Mouse (Mus musculus): ENCODE data around the gene Plekhf1.

Plekhf1 gene

DNA sequence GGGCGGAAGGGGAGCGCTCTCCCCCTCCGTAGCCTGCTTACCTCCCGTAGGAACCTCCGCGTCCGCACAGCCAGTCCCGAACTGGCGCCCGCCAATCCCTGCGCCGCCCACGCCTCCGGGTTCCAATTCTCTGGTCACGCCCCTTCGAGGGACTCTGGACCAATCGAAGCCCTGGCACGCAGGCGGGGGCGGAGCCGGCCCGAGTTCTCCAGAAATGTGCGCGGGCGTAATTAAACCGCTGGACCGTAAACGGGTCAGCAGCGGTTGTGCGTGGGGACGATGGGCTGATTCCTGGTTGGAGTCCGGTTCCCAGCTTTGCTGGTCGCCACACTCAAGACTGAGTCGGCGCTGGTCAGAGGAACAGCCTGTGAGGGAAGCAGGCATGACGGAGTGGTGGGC is at the start of gene Plekhf1:
TSS of gene Plekhf1 (minus strand) at position 117 of the 399 bp plus-strand sequence.
- DNase-seq, result peak; percentile 93 to 94

DNA sequence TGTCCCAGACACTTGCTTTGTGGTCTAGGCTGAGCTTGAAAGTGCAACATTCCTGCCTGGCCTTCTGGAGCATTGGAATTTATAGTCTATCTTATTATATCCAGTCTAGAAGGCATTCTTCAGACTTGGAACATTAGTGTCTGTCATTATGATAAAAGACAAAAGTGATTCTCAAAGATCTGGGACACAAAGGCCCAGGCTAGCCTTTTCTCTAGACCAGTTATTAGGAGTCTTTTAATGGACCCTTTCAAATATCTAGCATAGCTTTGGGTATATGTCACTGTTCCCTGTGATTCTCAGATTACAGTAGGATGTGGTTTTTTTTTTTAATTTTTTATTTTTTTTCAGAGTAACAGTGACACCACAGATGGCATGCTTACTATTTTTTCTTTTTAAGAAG is 44.7 kb upstream of the Plekhf1 start:
- no peak for DNase-seq

DNA sequence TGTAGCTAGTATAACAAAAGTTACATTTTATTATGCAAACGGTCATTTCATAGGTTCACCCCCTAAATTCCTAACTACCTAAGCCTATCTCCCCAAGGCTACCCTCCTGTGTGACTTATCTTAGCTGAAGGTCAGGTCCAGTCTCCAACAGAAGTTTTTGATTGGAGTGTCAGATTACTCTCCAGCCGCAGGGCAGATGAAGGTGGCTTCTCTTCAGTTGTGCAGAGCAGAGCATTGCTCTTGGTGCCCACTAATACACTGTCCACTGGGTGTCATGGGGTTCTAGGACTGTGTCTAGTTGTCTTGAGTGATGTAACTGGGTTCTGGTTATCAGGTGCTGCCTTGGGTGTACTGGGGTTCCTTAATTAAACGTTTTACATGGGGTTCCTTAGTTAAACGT is 44.0 kb upstream of the Plekhf1 start:
- no peak for DNase-seq

DNA sequence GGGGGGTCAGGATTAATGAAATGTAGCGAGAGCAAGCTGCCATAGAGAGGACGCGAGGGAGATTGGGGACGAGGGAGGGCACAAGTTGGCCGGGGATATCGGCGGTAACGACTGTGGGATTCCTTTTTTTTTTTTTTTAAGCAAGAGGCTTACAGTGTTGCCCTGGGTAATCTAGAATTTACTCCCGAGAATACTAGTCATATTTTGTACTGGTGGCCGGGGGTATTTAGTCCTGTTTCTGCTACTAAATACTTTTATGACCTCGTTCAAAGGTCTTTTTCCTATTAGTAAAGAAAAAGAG is 43.6 kb upstream of the Plekhf1 start:
- DNase-seq, result no peak

DNA sequence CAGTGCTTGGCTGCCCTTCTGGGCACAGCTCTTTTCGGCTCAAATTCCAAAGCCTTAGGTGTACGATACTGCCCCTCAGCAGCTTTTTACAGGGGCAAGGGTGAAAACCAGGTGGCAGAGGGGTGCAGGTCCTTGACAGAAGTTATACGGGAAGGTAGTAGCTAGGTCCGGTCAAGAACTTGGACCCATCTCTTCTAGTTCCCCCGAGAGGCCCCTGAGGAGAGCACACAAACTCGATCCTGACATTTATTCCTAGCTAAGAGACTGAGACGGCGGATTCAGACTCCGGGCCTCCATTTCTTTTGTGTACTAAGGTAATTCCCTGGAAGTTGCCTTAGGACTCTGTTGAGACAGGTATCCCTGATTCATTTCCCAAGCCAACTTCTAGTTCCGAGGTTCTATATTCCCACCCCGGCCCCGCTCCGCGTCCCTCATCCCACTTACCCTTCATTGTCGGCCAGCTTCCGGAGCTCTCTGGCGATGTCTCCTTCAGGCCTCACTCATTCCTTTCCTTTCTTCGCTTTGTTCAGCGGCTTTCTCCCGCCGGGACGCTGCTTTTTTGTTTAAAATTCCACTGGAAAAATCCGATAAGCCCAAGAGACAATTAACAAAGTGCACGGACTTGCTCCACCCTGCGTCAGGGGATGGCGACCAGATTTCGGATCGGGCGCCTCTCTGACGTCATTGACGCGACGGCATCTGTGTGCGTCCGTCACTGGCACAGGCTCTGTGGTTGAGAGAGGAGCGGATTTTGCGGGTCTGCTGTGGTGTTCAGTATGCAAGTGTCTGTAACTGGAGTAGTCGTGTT is 43.1 kb upstream of the Plekhf1 start, which contains the start of gene Pop4:
TSS of gene Pop4 (minus strand) at position 721 of the 808 bp plus-strand sequence.
- peak; percentile 95 to 96 for DNase-seq

DNA sequence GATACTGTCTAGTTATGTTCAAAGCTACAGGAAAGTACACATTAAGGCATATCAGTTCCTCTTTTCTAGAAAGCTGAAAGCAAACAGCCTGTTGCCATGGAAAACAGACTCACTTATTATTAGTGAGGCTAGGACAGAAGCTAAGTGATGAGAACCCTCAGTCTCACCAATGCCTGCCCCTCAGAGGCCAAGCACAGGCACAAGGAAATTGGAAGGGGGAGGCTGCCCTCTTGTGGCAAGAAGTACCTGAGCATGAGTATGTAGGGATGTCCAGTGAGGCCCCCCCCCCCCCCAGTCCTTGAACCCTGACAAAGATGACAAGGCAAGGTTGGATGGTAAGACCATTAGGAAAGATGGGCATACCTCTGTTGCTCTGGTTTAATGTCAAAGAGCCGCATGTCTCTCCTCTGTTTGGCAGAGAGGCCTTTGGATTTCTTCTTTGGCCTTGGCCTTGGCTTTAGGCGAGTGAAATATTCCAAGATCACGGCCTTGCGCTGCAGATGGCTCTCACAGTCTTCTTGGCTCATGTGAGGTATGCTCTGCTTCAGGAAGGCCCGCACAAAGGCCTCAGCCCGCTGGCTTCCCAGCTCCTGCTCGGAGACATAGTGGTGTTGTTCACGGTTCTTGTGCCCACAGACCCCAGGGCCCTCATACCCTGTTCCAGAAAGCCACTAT is 39.3 kb upstream of the Plekhf1 start:
- peak; percentile 82 to 83 for DNase-seq

DNA sequence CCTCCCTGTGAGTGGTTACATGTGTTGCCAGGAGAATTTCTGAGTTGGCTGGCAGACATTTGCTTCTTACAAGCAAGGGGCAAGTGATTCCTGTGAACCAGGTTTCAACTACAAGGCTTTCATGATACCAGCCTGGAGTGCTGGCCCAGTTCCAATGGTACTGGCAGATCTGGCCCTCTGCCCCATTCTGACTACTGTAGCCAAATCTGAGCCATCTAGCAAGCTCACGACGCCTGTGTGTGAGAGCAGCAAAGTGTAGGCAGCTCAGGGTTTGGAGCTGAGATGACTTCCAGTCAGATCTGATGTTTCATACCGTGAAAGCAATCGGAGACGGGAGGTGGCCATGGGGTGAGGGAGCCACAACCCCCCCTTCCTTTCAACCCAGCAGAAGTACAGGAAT is 34.6 kb upstream of the Plekhf1 start:
- peak; percentile 83 to 88 for DNase-seq

DNA sequence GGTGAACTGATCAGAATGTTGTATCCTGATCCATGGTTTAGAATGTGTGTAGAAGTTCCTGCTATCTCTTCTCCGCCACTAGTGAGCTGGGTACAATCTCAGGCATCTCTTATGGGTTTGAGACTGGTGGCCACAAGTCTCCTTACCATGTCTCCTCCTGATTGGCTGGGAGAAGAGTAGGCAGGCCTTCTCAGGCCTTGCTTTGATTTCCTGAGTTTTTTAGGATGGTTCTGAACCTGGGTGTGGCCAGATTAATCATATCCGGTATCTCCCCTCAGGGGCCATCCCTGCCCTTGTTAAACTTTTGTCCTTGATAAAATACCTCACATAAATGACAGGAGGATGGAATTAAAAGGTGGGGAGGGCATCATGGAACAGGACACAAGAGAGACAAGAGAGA is 31.8 kb upstream of the Plekhf1 start:
- DNase-seq, result no peak

DNA sequence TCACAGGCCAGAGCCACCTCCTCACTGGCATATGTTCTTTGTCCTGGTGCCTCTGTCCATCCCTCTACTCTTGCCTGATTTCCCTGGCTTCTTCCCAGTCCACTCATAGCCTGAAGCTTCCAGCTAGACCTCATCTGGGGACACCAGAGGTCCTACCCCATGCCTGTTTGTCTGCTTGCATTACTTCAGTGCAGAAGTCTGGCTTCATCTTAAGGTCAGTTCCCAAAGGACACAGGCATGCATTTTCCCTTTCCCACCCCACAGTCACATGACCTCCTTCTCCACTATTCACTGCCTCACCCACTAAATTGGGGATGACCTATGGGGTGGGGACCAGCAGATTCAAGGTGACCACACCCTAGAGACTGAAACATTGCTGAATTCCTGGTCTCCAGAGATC is 25.6 kb upstream of the Plekhf1 start:
- no peak for DNase-seq

DNA sequence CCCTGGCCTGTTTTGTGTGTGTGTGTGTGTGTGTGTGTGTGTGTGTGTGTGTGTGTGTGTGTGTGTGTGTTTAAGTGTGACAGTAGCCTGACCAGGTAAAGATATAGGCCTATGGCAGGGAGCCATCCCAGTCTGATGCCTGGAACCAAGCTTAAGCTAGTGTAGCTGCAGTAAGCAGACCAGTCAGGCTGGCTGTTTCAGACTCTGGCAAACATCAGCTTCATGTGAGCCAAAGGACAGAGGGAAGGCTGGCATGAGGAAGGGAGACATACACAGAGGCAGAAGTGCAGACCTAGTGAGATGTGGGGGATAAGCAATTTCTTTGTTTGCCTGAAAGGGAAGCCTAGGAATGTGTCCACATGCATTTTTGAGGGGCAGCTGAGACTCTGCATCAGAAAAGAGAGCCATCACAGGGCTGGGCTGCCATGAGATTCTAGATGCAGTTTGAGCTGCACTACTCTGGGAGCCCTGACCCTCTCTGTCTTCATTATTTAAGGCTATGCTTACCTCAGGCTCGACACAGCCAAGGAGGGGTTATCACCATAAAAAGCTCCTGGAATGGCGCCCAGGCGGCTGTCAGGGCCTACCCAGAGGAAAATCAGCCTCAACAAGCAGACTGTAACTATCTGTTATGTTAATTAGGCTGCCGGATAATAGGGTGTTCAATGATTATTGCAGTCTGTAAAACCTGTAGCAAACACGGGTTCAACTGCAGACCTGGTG is 23.8 kb upstream of the Plekhf1 start:
- peak; percentile 51 to 62 for DNase-seq

DNA sequence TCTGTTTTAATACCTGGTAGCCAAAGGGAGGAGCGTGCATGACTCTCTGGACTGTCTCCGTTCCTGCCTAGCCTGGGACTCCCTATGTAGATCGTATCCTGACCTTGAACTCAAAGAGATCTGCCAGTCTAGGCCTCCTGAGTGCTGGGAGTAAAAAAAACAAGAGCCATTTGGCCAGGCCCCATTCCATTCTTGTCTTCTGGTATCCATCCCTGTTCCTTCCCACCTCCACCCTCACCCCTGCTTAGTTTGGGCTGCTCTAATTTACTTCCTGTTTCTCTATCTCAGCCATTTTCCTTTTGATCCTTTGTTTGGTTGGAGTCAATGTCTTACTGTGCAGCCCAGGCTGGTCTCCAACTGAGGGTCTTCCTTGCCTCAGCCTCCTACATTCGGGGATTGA is 14.6 kb upstream of the Plekhf1 start:
- DNase-seq, result no peak

DNA sequence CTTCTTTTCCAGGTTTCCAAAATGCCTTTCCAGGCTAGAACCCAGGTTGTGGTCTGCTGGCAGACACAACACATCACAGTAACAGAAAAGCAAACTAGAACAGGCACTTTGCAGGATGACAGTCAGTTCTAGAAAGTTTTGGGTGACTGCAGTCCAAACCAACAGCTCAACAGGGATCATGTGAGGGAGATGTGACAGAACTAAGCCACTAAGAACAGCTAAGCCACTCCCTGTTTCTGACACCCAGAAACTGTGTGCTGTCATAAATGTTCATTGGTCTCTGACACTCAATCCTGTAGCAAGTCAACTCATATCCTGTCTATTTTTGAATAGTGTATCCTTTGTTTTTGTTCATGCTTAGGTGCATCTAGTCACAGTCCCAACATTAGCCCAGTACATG is 9.3 kb upstream of the Plekhf1 start:
- no peak for DNase-seq

DNA sequence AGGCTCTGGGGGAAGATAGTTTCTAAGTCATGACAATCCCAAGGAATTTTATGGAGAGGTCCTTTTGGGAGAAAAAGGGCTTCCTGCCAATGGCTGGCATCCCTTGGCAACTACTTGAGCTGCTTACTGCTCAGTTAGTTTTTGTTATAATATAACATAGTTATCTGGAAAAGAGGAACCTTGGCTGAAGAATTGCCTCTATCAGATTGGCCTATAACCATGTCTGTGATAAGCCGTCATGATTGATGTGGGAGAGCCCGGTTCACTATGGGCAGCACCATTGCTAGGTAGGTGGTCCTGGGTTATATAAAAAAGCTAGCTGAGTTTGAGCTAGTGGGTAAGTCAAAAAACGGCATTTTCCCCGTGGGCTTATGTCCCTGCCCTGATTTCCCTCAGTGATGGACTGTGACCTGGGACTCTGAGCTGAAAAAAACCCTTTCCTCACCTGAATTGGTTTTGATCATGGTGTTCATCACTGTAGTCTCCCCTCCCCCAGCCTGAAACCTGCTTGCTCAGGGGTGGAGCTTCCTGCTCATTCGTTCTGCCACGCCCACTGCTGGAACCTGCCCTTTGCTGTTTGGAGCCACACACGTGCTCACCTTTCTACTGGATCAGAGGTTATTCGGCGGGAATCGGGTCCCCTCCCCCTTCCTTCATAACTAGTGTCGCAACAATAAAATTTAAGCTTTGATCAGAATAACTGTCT is 8.7 kb upstream of the Plekhf1 start:
- no peak for DNase-seq

DNA sequence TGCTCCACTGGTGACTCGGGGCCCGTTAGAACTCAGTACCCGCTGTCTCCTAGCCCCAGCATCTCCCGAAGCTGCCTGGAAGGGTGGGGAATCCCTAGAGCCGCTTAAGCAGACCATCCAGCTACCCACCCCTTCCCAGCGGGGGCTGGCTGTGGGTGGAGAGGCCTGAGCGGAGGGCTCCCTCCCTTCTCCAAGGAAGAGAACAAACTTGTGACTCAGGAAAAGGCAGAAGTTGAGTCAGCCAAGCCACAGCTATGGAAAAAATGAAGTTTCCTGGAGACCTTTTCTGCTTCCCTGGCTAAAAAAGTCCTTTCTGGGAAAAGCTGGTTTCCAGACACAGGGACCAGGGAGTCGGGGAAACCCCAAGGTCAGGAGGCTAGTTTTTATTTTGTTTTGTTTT is 2.5 kb upstream of the Plekhf1 start:
- DNase-seq, result no peak

DNA sequence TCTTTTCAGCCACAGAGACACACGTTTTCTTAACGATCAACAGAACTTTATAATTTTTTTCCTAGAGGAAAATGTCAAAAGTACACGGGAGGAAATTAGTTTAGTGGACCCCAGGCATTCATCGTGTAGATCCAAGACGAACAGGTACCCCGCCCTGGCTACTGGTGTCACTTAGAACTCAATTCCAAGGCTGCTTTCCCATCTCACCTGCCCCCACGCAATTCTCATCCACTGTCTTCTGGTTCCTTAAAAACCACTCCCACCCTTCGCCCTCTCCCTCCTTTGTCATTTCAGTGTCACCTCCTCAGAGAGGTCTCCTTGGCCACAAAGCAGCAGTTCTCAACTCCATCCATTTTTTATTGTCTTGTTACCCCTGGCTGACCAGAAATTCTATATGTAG is 513 bp upstream of the Plekhf1 start:
- DNase-seq, result no peak

DNA sequence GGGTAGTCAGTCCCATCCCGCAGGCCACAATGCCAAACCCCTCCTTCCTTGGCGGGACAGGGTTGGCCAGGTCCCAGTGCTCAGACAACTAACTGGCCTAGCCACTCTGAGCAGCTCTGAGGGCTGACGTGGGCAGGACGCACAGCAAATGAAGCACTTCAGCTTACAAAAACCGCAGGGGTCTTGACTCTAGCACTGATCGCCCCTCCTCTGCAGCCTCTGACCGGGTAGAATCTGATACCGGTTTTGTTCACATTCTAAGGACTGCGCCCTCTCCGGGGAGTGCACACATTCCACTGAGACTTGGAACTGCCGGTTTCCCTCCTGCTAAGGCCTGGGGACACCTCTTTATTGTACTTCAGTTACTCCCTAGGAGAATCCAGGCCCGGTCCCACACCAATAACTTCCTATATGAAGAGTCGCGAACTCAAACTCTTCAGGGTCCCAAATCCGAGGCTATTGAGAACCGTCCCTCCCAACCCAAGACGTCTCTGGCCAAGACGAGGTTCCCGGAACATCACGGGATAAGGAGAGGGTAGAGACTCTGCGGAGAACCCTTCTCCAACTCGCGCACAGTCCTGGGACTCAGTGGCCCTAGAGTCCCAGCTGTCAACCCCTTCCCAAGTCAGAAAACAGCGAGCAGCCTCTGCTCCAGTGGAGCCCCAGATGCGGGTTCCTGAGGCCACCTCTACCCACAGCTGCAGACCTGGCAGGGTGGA is 476 bp downstream of the Plekhf1 start:
- DNase-seq, result peak; percentile 89 to 91

DNA sequence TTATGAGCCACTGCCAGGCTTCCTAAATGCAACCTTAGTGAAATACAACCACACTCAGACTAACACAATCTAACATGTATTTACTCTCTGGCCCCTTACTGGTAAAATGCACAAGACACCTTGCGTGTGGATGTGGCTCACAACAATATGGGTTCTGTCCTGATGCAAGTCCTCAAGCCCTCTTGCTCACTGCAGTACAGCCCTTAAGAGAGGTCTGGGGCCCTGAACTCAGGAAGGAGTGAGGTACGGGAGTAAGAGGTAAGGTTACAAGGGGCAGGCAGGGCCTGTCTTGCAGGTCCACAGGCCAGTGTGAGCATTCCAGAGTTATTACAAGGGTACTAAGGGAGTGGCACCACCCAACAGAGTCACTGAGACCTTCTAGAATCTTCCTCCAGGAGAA is 1.6 kb downstream of the Plekhf1 start:
- no peak for DNase-seq

DNA sequence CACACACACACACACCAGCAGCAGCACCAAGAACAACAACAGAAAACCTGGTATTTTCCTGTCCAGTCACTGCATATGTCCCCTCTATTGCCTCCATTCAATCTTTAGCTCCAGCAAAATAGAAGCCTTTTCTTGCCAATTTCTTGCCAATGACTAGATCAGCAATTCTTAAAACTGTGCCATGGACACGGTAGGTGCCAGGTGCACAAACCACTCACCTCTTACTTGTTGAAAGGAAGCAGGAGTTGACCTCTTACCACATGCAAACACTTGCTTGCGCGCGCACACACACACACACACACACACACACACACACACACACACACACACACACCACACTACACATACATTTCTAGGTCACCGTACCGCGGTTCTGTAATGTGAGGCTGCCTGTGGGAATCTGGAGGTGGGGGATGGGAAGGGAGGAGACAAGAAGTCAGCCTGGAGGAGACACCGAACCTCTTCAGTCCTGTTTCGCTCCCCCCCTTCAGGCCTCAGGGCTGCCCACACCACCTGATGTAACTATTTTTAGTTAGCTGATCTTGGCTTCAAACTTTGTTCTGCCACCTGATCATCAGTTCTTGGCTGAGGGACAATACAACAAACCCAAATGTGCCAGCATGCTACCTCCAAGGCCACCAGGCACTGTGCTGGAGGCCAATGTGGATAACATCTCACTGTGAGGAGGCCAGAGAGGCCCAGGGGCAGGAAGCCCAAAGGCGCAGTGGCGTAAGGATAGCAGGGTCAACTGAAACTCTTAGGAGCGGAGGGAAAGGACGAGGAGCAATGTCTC is 3.0 kb downstream of the Plekhf1 start:
- peak; percentile 81 to 83 for DNase-seq

DNA sequence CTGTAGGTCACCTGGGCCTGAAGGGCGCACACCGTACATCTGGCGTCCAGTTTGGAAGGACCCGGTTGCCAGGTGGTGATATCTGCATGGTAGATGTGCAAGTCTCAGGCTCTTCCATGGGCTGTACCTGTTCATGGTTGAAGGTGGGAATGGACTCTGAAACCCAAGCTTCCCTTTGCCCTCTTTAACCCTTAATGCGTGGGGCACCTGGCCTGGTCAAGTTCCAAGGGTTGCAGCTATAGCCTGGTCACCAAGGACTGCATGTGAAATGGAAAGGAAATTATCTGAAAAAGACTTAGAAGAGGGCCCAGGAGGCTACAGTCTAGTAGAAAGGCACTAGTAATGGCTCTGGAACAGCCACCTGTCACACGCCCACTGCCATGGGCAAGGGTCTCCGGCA is 7.0 kb downstream of the Plekhf1 start:
- DNase-seq, result no peak

DNA sequence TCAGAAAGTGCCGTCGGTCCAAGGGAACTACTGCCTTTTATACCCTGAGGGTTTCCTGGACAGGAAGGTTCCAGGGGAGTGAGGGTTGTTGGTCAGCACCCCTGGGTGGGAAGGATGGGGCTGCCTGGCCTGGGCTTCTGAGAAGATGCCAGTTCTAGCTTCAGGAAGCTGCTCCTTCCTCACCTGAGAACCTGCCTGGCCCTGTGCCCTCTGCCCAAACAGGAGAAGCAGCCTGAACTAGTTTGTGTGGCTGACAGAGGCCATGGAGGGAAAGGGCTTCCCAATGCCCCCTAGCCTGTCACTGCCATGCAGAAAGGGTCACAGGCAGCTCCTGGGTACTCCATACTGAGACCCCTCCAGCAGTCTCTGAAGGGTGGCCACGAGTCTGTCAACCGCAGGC is 8.3 kb downstream of the Plekhf1 start:
- peak; percentile 27 to 38 for DNase-seq

DNA sequence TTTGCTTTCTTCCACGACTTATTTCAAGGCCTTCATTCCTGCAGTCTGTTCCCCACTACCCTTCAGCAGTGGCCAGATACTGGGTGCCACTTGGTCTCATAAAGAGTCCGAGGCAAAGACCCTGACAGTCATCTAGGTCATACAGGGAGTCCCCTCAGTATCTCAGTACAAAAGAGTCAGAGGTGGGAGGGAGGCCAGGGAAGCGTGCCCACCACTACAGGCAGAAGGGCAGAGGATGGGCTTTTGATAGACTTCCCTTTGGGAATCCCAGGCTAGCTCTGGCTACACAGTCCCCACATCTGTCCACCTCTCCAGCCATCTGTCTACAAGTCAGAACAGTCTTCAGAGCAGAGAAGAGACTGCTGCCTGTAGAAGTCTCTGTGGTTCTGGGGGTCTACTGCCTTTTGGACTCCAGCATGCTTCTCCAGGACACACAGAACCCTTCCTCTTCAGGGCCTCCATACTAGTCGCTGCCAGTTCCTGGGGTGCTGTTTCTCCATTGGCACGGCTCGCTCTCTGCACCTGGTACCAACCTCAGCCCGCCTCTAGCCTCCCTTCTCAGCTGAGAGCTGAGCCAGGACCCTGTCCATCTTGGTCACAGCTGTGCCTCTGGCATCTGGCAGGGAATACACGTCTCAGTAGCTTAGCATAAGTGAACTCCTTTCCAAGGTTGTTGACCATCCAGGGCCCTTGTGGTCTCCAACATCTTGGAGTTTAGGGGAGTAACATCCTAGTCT is 9.0 kb downstream of the Plekhf1 start:
- peak; percentile 57 to 63 for DNase-seq
